Mouse (Mus musculus): Measurements from ENCODE around the gene Gm20388.

The Gm20388 gene

GRCm38 (mm10) chr8:121734262-121734661 is 1823.6 kb downstream of the Gm20388 start:
- DNase-seq (ENCODE audit: low read depth, low spot score) = no peak

GRCm38 (mm10) chr8:121736236-121736635 is 1825.6 kb downstream of the Gm20388 start:
- no peak for DNase-seq (ENCODE audit: low read depth, low spot score)

GRCm38 (mm10) chr8:121740721-121741120 is 1830.1 kb downstream of the Gm20388 start:
- no peak for DNase-seq (ENCODE audit: low read depth, low spot score)

GRCm38 (mm10) chr8:121749501-121749900 is 1838.9 kb downstream of the Gm20388 start:
- DNase-seq (ENCODE audit: low read depth, low spot score) = no peak

- DNase-seq (ENCODE audit: low read depth, low spot score) = peak; percentile 14
These were observed 1839.9 kb downstream of the Gm20388 start for GRCm38 (mm10) chr8:121750512-121750911.

- peak; percentile 54 for DNase-seq (ENCODE audit: low read depth, low spot score)
These were observed 1840.8 kb downstream of the Gm20388 start for GRCm38 (mm10) chr8:121751407-121751806.

GRCm38 (mm10) chr8:121758470-121758869 is 1847.8 kb downstream of the Gm20388 start:
- DNase-seq (ENCODE audit: low read depth, low spot score) = no peak

GRCm38 (mm10) chr8:121760484-121760883 is 1849.8 kb downstream of the Gm20388 start:
- DNase-seq (ENCODE audit: low read depth, low spot score) = no peak

- DNase-seq (ENCODE audit: low read depth, low spot score) = no peak
These were observed 1850.8 kb downstream of the Gm20388 start for GRCm38 (mm10) chr8:121761480-121761879.

GRCm38 (mm10) chr8:121762999-121763699 is 1852.5 kb downstream of the Gm20388 start:
- DNase-seq (ENCODE audit: low read depth, low spot score) = no peak

GRCm38 (mm10) chr8:121763700-121764013 is 1853.0 kb downstream of the Gm20388 start:
- no peak for DNase-seq (ENCODE audit: low read depth, low spot score)

GRCm38 (mm10) chr8:121765594-121766138 is 1855.0 kb downstream of the Gm20388 start:
- DNase-seq (ENCODE audit: low read depth, low spot score) = no peak

- DNase-seq (ENCODE audit: low read depth, low spot score) = no peak
These were observed 1858.5 kb downstream of the Gm20388 start for GRCm38 (mm10) chr8:121769095-121769494.

- DNase-seq (ENCODE audit: low read depth, low spot score) = no peak
These were observed 1859.0 kb downstream of the Gm20388 start for GRCm38 (mm10) chr8:121769621-121770020.

GRCm38 (mm10) chr8:121770845-121771752 is 1860.5 kb downstream of the Gm20388 start:
- DNase-seq (ENCODE audit: low read depth, low spot score) = no peak

GRCm38 (mm10) chr8:121773876-121774275 is 1863.2 kb downstream of the Gm20388 start:
- DNase-seq (ENCODE audit: low read depth, low spot score) = no peak

GRCm38 (mm10) chr8:121782493-121782892 is 1871.9 kb downstream of the Gm20388 start:
- DNase-seq (ENCODE audit: low read depth, low spot score) = no peak

GRCm38 (mm10) chr8:121786542-121786941 is 1875.9 kb downstream of the Gm20388 start:
- DNase-seq (ENCODE audit: low read depth, low spot score) = no peak

- no peak for DNase-seq (ENCODE audit: low read depth, low spot score)
These were observed 1878.1 kb downstream of the Gm20388 start for GRCm38 (mm10) chr8:121788786-121789185.

- no peak for DNase-seq (ENCODE audit: low read depth, low spot score)
These were observed 1881.5 kb downstream of the Gm20388 start for GRCm38 (mm10) chr8:121792159-121792558.

GRCm38 (mm10) chr8:121792627-121793026 is 1882.0 kb downstream of the Gm20388 start:
- no peak for DNase-seq (ENCODE audit: low read depth, low spot score)

- no peak for DNase-seq (ENCODE audit: low read depth, low spot score)
These were observed 1883.5 kb downstream of the Gm20388 start for GRCm38 (mm10) chr8:121794151-121794550.

Data from CD4-positive helper T cell, adult 2 months (primary cell).